Mouse (Mus musculus): ENCODE results near the gene Pnrc2.

DNA sequence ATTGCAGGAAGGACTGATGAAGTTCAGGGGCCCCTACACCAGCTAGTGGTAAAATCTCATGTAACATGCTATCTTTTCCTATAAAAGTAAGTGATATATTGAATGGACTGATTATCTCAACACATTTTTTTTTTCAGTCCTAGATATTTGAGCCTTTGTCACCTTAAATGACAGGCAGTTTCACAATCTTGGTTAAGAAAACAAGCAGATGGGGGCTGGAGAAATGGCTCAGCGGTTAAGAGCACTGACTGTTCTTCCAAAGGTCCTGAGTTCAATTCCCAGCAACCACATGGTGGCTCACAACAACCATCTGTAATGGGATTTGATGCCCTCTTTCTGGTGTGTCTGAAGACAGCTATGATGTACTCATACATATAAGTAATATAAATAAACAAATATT lies 48.5 kb upstream of the Pnrc2 start:
- no peak for TF ChIP-seq CTCF (IDR thresholded peaks at IDR 0.05; ENCODE audit: low read depth, low read length)
- TF ChIP-seq GATA2 (IDR thresholded peaks at IDR 0.05; ENCODE audit: borderline replicate concordance, low read depth, low read length) = no peak
